Mouse (Mus musculus) urinary bladder, adult 18-20 months (tissue): Measurements from ENCODE around the gene Dnaic2.

Experiments
- DNase-seq, 2 experiments: peaks; one replicate each; pipeline ENCODE4 v3.0.0; 2022; ENCODE audit warnings: low spot score in 2 of 2, mixed read lengths in 2 of 2

Dnaic2 gene

DNA sequence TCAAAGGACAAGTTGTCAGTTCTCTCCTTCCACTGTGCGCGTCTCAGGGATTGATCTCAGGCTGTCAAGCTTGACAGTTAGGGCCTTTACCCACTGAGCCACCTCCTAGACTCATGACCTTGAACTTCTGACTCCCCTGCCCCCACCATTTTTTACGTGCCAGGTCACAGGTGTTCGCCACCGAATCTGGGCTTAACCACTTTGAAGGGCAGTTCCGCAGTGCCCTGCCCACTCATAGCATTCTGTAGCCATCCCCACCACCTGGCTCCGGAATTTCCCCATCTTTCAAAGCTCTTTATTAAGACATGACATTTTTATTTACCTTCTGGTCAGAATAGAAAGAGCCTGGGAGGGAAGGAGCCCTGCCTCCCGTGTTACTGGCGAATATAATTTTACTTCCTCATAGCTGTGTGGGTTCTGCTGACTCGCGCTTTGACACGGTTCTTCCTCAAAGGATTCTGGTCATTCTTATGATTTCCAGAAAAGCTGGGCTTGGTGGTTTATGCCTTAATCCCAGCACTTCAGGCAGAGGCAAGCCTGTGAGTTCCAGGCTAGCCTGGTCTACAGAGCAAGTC is 20.4 kb downstream of the Dnaic2 start:
- DNase-seq: no peak

DNA sequence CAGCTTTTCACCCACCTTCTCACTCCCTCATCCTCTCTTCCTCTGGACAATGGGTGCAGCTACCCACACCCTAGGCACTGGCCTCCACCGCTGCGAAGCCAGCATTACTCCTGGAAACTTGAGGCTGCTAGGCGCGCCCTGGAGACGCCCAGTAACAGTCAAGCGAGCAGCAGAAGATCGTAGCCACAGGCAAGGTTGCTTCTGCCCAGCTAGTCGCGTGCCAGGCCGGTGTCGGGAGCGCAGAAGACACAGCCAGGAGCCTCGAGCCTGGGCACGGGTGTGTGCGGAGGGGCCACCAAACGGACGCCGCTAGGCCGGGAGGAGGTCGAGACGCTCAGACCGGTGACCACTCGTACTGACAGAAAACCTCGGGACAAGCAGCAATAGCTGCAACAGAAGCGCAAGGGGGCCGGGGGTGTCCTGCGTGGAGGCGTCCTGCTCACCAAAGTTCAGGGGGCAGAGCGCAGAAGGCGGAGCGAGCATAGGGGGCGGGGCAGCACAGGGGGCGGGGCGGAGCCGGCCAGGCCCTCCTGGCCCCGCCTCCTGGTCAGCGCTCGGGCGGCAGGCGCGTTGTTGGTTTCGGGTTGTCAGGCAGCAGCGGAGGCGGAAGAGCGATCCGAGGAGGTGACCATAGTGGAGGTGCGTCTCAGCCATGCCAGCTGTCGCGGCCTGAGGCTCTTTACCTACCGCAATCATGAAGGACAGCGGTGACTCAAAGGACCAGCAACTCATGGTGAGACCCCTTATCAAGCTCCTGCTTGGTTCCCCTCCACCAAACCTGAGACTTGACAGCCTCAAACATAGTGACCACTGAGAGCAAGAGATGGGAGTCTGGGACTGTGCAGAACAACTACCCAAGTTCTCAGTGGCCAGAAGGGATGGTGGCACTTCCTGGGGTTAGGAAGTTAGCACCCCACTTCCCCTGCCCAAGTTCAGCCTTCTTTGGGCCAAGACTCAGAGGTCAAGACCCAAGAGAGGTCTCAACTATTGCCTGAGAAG is 37.9 kb downstream of the Dnaic2 start, which contains the start of gene Kif19a:
Kif19a (plus strand) TSS at position 569 of the 999 bp plus-strand sequence.
- DNase-seq: peak; percentile 27 to 53

DNA sequence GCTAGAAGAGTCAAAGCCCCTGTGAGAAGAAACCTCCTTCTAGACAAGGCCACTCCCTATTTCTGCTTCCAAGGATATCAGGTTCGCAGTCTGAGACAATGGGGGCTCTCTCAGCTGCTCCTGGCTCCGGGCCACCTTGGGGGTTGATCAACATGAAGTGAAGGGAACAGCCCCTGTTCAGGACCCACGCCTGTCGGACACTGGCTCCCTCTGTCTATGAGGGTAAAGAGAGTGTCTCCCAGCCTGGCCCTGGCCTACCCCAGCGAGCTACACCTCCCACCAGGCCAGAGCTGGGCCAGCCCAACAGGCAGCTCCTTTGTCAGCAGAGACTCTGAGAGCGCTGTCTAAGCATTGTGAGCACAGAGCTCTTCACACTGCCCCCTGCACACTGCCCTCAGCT is 42.7 kb downstream of the Dnaic2 start:
- DNase-seq: no peak

DNA sequence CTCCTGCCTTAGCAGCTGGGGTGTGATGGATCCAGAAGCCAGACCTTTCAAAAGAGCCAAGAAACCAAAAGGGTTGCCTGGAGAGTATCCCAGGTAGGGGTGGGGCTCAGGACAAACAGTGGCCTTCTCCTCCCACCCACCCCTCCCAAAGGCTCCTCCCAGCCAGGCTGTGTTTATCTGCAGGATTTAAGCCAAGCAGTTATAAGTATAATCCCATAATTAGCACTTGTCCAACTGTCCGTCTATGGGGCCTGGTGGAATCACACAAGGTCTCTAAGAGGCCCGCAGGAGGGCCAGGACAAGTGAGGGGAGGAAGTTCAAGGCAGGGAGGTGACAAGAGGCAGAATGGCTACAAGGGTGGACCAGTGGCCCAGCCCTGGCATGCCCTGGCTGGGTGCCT is 44.7 kb downstream of the Dnaic2 start:
- DNase-seq: no peak

DNA sequence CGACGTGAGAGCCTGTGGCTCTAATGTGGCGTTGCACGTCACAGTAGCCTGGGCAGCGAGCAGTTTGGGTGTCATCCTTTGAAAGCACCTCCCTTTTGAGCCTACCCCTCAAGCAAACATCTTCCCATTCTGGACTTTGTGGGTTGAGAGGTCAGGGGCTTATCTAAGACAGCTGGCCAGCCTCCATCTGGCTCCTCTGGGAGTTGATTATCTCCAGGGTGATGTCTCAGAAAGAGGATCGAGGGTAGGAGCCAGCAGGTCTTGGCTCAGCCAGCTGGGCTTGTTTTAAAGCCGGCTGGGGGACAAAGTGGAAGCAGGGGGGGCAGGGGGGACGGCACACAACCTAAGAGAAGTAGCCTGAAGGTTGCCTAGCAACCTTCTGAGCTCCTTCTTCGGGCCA is 52.9 kb downstream of the Dnaic2 start:
- DNase-seq: no peak

DNA sequence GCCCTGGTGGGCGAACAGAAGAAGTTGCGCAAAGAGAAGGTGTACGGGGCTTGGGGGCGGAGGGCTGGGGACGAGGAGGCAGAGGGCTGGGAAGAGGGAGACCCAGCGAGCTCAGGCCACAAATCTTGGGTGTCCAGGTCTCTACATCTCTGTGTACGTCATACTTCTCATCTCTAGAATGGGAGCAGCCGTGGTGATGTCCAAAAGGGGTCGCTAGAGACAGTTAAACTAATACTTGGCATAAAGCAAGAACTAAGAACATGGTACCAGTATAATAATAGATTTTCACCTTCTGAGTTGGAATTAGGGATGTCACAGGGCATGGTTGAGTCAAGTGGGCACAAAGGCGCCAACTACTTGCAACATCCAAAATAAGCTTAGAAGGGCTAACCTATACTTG is 58.7 kb downstream of the Dnaic2 start:
- no peak for DNase-seq

DNA sequence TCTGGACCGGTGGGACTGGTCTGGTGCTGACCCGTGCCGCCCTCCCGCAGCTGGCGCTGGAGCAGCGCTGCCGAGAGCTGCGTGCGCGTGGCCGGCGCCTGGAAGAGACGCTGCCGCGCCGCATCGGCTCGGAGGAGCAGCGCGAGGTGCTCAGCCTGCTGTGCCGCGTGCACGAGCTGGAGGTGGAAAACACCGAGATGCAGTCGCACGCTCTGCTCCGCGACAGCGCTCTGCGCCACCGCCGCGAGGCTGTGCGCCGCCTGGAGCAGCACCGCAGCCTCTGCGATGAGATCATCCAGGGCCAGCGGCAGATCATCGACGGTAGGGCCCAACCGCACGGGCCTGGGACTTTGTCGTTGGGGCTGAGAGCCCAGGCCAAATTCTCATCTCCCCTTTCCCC is 59.1 kb downstream of the Dnaic2 start:
- no peak for DNase-seq

DNA sequence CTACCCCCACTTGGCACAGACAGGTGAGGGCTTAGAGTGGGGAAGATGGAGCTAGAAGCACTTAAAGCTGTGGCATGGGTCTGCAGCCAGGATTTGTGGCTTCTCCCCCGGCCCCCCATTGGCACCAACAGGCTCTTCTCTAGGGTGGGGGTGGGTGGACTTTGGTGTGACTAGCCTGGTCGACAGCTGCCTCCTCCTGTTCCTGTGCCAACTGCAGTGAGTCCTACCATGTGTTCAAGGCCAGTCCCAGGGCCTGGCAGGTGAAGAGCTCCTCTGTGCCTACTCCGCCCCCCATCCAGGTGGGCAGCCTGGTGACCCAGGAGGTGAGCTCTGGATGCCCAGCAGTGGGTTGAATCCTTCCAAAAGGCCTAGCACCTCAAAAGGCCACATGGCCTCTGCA is 60.4 kb downstream of the Dnaic2 start:
- no peak for DNase-seq

DNA sequence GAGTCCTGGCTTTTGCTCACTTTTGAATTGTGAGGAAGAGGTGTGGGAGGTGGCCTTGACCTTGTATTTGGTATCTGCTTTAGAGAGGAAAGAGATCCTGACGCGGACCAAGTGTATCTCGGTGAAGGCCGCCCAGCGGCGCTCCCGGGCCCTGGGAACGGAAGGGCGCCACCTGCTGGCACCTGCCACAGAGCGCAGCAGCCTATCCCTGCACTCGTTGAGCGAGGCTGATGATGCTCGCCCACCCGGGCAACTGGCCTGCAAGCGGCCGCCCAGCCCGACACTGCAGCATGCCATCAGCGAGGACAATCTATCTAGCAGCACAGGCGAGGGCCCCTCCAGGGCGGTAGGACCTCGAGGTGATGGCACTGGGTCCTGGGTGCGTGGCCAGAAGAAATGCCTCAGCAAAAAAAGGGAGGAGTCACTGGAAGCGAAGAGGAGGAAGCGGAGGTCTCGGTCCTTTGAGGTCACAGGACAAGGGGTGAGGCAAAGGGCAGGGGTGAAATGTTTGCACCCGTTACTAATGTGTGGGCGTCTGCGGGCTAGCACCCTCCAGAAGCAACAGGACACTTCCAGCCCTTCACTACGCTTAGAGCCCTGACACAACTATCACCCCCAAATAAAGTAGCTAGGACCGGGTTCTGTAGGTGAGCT is 62.0 kb downstream of the Dnaic2 start:
- peak; percentile 53 to 75 for DNase-seq

DNA sequence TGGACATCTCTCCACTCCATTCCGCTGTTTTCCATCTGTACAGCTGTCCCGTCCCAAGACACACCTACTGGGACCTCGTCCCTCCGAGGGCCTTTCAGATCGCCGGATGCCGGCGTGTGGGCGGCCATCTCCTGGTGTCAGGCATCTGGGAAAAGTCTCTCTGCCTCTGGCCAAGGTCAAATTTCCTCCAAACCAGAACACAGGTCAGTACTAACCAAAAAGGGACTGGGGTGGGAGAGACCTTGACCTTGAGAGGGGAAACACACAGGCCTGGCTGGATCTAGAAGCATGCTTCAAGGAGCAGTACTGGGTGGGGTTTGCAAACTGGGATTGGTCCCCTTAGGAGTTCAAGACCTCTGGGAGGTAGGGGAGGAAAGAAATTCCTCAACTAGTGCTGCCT is 62.5 kb downstream of the Dnaic2 start:
- no peak for DNase-seq

DNA sequence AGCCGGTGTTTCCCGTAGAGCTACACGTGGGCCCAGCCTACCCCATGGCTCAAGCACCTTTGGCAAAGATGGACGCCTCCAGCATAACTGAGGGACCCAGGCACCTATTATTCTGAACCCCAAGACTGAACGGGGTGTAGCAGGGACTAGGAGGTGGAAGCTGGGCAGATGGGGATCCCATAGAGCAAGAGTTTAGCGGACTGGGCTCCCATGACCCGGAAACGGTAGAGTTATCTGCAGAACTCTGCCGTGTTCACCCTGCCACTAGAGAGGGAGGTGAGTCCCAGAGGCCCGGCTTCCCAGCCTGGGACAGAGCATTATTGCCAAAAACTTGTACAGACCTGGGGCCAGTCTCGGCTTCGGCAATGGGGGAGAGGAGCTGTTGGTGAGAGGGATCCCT is 63.0 kb downstream of the Dnaic2 start:
- no peak for DNase-seq

DNA sequence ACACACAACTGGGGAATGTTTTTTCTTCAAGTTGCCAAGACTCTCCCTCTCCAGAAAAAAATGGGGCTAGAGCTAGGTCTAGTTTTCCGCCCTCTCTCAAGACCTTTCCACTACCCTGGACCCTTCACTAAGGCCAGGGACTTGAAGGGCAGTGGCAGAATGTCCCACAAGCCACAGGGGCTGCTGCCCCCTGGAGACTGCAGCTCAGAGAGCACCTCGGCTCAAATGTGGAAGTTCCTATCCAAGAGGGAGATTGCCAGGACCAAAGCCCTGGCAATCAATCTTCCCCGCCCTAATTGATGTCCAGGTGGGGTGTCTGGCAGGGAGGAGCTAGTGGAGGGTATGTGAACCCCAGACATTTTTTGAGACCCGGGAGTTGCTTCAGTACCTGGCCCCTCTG is 63.6 kb downstream of the Dnaic2 start:
- no peak for DNase-seq

DNA sequence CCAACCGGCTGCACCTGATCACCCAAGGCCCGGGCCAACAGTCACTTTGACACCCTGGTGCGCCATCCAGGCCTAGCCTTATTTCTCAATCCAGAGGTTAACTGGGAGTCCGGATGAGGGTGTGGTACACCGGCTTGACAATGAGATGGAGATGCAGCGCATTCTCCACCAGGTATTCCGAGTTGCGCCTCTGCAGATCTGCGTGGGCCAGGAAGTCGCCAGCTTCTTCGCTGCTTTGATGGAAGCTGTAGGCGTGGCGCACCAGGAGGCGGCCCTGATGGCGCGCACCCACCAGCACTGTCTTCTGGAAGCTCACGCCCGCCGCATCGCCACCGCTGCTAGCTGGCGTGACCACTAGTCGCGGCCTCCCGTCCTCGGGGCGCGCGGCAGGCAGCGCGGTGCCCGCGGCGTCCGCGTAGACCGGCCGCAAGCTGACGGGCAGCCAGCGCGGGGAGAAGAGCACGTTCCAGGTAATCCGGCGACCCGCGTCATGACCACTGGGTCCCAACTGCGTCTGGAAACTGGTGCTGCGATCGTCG is 64.2 kb downstream of the Dnaic2 start:
- no peak for DNase-seq

DNA sequence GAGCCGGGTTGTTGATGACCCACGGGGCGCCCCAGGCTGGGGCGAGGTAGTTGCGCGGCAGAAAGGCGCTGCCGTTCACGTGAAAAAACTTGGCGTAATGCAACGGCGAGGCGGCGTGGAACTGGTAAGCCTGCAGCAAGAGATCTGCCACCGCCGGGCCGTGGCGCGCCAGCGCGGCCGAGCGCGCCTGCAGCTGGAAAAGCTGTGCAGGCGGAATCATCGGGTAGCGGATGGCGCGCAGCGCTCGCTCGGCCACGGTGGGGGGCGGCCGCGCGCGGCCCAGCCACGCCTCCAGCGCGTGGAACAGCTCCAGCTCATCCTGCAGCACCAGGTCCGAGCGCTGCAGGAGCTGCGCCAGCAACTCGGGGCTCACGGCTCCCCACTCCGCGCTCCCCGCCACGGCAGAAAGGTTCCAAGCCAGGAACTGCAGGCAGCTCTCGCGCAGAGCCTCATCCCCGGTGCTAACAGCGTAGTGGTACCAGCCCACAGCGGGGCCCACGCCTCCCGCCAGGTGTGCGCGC is 64.7 kb downstream of the Dnaic2 start:
- no peak for DNase-seq

DNA sequence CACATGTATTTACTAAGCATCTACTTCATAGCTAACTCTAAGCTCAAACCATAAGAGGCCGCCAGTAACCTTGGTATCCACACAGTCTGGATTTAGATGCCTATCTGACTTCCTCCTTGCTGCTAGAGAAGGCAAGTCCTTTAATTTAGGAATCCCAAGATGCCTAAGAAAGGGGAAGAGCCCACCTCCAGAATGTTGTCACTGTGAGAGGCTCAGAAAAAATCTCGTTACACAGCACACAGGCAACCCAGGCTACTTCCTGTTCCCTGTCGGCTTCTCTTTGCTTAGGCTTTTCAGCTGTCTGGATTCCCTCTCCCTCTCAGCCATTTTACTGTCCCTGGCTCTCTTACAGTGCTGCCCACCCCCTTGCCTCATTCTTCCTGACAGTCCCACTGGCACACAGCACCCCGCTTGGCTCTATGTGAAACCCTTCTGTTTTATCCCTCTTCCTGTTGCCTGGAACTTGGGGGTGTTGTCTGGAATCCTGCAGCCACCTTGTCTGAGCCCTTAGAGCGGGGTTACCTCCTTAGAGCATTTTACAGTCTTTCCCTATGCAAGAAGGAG is 65.8 kb downstream of the Dnaic2 start:
- no peak for DNase-seq

DNA sequence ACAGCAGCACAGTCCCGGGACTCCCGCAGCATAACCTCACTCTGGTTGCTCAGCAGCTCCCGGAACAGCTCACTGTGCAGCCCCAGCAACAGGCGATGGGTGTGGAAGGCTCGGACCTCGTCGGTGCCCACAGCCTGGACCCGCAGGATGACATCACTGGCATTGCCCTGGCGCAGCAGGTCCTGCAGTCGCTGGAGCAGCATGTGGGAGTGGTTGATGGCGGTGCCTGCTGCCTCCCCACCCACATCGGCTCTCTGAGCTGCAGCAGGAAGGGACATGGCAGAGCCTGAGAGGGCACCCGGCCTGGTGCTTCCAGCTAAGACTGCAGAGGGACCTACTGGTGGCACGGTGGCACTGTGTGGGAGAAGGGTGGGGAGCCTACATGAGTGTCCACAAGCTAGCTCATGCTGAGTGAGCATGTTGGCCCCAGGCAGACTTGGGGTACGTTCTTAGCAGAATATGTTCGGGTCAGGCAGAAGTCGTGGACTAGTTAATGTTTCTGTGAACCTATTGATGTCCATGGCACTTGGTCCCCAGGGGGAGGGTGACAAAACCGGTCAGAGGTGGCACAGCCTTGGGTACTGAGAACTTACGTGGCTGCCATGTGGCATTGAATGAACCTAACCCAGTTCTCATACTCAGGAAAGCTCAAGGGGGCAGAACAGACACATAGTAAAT is 66.8 kb downstream of the Dnaic2 start:
- no peak for DNase-seq

DNA sequence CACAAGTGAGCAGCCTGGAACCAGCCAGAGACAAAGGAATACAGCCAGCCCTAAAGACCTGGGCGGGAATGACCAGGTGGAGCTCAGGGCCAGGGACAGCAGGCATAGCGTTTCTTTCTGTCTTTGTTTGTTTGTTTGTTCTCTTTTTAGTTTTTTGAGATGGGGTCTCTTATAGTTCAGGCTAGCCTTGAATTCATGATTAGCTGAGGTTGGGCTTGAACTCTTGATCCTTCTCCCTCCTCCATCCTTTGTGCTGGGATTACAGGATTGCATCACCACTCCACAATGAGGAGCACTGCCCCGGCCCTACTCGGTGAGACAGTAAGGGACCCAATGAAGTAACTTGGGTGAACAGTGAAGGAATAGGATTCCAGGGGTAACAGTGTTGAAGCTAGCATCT is 67.5 kb downstream of the Dnaic2 start:
- no peak for DNase-seq

DNA sequence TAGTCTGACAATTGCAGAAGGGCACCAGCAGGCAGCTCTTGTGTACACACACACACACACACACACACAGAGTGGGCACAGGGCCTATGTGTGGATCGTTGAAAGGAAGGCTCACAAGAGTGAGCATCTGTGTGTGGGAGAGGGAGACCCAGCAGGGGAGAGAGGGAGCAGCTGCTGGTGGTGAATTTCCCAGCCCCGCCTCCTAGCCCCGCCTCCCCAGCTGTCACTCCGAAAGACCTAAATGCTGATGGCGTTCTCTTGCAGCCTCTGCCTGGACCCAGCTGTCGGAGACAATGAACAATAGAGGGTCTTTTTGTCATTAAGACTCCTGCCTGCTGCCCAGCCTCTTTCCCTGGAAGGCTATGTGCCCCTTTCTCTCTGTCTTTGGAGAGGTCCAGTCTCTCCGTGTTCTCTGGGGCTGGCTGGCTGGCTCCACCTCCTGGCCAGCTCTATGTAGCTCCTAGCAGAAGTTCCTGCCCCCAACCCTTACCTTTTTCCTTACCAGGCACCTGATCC is 68.1 kb downstream of the Dnaic2 start:
- DNase-seq: peak in 1 of 2 experiments; percentile 38

DNA sequence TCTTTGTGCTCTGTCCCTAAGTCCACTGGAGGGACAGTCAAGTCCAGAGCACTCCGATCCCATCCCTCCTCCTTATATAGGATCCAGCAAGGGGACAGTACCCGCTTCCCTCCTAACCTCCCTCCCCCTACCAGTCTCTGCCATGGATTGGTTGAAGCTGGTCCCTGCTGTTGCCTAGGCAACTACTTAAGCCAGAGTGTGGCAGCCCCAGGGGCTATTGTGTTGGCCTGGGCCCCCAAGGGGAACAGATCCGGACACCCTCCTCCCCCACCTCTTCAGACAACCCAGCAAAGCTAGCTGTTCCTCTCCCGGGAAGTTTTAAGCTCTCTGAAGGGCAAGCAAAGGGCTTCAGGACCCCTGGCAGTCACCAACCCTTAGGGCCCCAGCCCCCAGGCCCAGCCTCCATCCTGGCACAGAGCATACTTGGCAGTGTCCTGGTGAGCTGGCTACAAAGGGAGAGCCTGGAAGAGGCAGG is 68.7 kb downstream of the Dnaic2 start, which contains the start of gene Btbd17:
Btbd17 (minus strand) TSS at position 98 of the 475 bp plus-strand sequence.
- DNase-seq: no peak

DNA sequence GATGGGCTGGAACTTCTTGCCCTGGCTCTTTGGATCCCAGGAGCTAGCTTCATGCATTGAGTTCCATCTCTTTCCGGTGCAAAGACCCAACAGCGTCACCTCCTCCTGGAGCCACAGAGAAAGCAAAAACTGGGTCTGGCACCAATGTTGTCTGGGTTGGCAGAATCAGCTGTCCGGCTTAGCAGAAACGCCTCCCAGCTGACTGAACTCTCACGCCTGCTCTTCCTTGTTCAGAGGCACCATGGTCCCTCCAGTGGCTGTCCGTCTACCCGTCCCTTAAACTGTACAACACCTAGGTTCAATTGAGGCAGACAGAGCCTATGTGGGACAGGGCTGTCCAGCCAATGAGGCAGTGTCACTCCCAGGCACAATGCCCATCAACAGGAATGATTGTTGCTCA is 70.0 kb downstream of the Dnaic2 start:
- no peak for DNase-seq

DNA sequence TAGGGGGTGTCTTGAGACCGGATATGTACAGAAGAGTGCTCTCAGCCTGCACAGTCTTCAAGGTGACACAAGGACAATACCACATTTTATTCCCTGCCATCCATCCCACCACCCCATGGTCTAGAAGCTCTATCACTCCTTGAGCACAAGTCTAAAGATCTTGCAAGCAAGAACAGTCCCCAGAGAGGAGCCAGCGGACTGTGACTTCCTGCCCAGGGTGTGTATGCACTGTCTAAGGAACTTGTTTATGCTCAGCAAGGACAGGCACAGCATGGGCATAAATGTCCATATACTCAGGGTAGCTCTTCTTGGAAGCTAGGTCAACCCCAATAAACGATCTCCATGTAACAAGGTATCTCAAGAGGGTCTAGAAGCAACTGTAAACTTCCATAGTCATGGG is 70.8 kb downstream of the Dnaic2 start:
- DNase-seq: no peak
